Mouse (Mus musculus): ENCODE results near the gene Bckdhb.
"Not testable (repeated sequence)": the region's sequence is repeated elsewhere in the genome, so short reads cannot be mapped to it uniquely, and the experiment has no call there.

Bckdhb gene

GRCm38 (mm10) chr9:83963296-83963695 is 38.4 kb downstream of the Bckdhb start:
- no peak for DNase-seq (ENCODE audit: low spot score in 2 of 2)

GRCm38 (mm10) chr9:83964376-83964775 is 39.4 kb downstream of the Bckdhb start:
- DNase-seq (ENCODE audit: low spot score in 2 of 2), result no peak

GRCm38 (mm10) chr9:83967439-83968050 is 42.6 kb downstream of the Bckdhb start:
- no peak for DNase-seq (ENCODE audit: low spot score in 2 of 2)

GRCm38 (mm10) chr9:83969326-83969725 is 44.4 kb downstream of the Bckdhb start:
- DNase-seq (ENCODE audit: low spot score in 2 of 2), result no peak

- no peak for DNase-seq (ENCODE audit: low spot score in 2 of 2)
These were observed 48.5 kb downstream of the Bckdhb start for GRCm38 (mm10) chr9:83973467-83973866.

GRCm38 (mm10) chr9:83975811-83976210 is 50.9 kb downstream of the Bckdhb start:
- DNase-seq (ENCODE audit: low spot score in 2 of 2), result no peak

DNA sequence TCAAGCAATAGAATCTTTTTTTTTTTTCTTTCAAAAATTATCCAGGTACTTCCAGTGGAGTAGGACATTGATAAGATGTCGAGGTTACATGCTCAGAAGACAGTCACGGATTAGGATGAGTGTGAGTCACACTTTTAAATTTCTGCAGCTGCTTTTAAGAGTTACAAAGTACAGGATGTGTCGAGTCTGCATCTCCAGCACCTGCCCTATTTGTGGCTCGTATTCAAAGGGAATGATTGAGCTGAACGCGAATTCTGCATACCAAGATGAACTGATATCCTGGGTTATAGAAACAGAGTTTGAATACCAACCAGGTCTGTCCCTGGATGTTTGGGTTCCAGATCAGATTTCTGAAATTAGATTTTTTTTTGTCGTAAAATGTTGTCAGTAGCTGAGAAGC is 56.3 kb downstream of the Bckdhb start:
- no peak for DNase-seq (ENCODE audit: low spot score in 2 of 2)

- DNase-seq (ENCODE audit: low spot score in 2 of 2), result no peak
These were observed 84.0 kb downstream of the Bckdhb start for GRCm38 (mm10) chr9:84008961-84009360.

DNA sequence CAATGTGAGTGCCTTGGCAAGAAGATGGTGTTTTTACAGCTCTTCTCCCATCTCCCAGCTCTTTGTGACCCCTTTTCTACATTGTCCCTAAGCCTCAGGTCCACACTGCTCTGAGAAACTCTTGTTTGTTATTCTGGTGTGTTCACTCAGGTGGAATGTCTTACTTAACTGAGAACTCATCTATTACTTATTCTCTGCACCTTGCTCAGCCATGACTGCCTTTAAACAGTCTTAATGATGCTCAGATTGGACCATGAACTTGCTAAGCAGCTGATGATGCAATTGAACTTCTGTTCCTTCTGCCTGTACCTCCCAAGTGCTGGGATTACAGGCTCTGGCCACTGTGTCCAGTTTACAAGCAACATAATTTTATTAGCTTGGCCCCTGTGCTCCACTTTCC is 86.2 kb downstream of the Bckdhb start:
- no peak for DNase-seq (ENCODE audit: low spot score in 2 of 2)

- DNase-seq (ENCODE audit: low spot score in 2 of 2), result not testable (repeated sequence)
These were observed 93.2 kb downstream of the Bckdhb start for GRCm38 (mm10) chr9:84018141-84018540.

GRCm38 (mm10) chr9:84019627-84020026 is 94.7 kb downstream of the Bckdhb start:
- peak in 1 of 2 experiments; percentile 33 for DNase-seq (ENCODE audit: low spot score in 2 of 2)

DNA sequence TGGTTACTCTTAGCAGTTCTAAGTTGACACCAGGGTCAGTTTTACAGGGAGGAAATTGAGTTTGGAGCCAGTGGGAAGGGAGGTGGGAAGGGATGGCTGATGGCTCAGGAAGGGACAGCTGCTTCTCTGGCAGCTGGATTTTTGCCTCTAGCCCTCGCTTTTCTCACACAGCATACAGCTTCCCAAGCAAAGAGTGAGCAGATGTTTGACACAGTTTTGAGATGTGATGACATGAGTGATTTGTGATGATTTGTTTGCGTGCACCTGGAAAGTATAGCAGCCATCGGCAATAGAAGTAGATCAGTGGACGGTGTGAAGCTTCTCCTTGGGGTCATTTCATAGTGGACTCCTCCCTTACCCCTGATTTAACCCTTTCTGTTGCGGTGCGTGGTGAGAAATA is 96.2 kb downstream of the Bckdhb start:
- DNase-seq (ENCODE audit: low spot score in 2 of 2), result no peak

GRCm38 (mm10) chr9:84028120-84028519 is 103.2 kb downstream of the Bckdhb start:
- DNase-seq (ENCODE audit: low spot score in 2 of 2), result peak; percentile 70 to 73

DNA sequence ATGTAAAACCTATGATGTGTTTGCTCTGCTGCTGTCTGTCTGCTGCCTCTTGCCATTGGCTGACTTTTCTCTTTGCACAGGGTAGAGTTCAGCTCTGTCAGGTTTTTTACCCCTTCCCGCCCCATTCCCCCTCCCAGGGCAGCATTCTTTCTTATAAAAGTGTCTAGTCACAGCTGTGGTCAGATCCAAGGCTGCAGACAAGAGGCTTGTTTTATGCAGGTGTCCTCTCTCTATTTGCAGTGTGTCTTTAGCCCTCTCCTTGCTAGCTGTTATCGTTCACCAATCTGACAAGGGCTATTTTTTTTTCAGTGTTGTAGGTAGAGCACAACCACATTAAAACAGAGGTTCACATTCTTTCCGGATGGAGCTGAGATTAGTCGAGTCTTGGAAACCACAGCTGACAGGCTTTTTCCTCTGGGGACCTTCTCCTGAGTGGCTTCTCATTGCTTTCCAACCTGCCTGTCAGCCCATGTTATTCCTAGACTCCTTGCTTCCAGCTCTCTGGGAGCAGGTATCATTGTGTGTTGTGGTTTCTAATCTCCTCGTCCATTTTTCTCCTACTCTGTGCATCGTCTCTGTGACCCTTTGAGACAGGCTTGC is 105.8 kb downstream of the Bckdhb start:
- no peak for DNase-seq (ENCODE audit: low spot score in 2 of 2)

GRCm38 (mm10) chr9:84031406-84031805 is 106.5 kb downstream of the Bckdhb start:
- DNase-seq (ENCODE audit: low spot score in 2 of 2), result no peak

GRCm38 (mm10) chr9:84032669-84033341 is 107.9 kb downstream of the Bckdhb start:
- DNase-seq (ENCODE audit: low spot score in 2 of 2), result no peak

DNA sequence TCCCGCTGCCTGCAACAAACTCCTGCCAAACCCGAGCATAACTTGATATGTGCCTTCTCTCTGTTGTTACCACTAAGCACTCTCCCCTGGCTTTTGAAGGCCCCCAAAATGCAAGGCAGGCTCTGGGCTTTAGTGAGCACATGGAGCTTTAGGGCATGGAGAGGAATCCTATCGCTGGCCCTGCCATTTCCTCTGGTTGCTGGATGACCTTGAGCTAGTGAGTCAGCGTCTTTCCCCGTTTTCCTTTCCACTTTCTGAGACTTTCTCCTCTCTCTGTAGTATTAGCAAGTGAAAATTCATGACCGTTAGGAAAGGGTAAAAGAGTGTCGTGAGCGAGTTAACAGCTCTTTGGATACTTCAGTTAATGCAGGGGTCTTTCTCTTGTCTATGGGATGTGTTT is 111.1 kb downstream of the Bckdhb start:
- DNase-seq (ENCODE audit: low spot score in 2 of 2), result no peak

DNA sequence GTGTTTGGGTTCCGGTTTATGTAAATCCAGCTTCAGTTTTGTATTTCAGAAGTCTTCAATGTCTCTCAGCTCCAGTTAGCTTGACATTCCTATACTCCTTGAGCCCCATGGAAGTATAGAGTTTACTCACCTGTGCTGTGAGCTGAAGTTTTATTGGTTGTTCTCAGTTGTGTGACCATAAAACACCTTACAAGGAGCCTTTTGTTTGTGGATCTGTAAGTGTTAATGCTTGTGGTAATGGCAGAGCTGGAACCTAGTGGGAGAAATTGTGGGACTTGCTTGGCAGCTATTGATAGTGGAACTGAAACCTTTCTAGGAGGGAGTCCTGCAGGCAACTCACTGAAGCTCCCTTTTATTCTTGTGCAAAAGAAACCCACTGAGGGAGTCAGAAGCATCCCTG is 112.3 kb downstream of the Bckdhb start:
- DNase-seq (ENCODE audit: low spot score in 2 of 2), result no peak

GRCm38 (mm10) chr9:84038946-84039345 is 114.0 kb downstream of the Bckdhb start:
- DNase-seq (ENCODE audit: low spot score in 2 of 2), result no peak

DNA sequence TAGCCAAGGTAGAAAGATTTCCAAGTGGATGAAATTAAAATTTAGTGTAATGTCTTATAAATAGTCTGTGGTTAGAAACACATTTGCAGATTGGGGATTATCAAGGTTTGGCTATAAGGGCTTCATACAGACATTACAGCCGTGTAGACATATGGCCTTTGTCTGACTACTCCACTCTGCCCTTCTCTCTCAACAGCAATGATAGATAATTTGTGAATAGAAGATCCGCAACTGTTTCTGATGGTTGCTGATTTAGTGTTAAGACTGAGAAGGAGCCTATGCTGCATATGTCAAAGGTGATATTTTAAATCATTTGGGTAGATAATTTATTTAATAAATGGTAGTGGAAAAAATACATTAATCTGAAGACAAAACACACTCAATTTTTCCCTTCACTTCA is 115.4 kb downstream of the Bckdhb start:
- DNase-seq (ENCODE audit: low spot score in 2 of 2), result no peak

DNA sequence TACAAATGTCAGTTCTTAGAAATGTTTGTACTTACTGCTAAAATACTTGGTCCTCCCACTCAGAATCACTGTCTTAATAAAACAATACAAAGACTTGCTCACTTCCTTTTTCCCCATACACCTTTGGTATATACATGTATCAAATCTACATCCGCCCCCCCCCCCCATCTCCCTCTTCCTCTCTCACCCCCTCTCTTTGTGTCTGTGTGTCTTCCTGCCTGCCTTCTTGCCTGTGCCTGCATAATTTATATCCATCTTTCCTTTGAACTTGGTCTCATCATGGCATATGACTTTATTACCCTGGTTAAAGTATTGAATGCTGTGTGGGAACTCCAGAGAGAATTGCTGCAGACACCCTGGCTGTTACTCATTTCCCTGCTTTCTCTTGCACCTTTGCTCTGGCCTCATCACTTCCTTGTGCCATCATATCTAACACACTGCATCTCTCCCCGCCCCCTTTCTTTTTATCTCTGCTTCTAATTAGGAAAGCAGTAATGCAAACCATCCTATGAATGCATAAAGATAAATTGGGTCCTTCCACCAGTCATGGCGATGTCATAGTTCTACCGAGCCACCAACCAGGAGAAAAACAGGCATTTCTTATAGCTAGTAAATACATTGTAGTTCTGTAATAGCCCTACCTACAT is 116.8 kb downstream of the Bckdhb start:
- DNase-seq (ENCODE audit: low spot score in 2 of 2), result no peak

GRCm38 (mm10) chr9:84042539-84042938 is 117.6 kb downstream of the Bckdhb start:
- no peak for DNase-seq (ENCODE audit: low spot score in 2 of 2)

- no peak for DNase-seq (ENCODE audit: low spot score in 2 of 2)
These were observed 119.2 kb downstream of the Bckdhb start for GRCm38 (mm10) chr9:84044136-84044535.
